Mouse (Mus musculus): ENCODE measurements around the gene Slc9a5. TPM values are rescaled to one million over a fixed set of nuclear protein-coding genes. Genes with fewer than 3 reads are reported as not detected.

Gene Slc9a5
- polyA plus RNA-seq, 1 experiment, result 3.0 TPM

DNA sequence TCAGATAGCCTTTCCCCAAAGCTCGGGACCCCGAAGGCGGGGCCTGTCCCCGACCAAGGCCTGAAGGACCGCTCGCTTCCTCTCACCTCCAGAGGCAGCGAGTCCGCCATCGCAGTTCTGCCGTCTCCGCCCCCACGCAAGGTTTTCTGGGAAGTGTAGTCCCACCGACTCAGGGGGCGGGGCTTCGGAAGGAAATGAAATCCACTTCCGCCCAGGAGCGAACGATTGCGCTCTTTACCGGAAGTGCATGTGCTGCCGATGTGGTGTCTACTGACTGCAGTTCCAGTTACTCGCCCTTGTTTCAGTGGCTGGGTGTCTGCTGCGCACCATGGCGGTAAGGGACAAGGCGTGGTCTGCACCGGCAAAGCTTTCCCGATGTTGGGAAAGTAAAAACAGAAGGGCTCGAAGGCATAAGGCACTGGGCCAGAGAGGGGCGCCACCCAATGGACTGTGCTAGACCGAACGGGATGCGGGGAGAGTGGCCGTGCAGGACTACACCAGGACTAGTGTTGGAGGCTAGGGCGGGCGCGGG lies 22.4 kb upstream of the Slc9a5 start, which contains the start of the genes Lrrc29 and Tmem208:
Lrrc29 (minus strand) TSS at position 138 of the 532 bp plus-strand sequence.
Tmem208 (plus strand) TSS at position 214 of the 532 bp plus-strand sequence.
- DNase-seq (ENCODE audit: low read depth in 1 of 2, low spot score in 2 of 2), result peak; percentile 92 to 96
- H3K36me3 ChIP-seq (ENCODE audit: control insufficient read depth, insufficient read depth, low read length), result peaks cover 26% of the 10 kb centered on the region
- H3K27me3 ChIP-seq (ENCODE audit: control insufficient read depth, insufficient read depth, low read length), result no peaks in the 10 kb centered on the region
- no peak for TF ChIP-seq CTCF (IDR thresholded peaks at IDR 0.05; ENCODE audit: extremely low read depth, insufficient read depth, insufficient read length, insufficient replicate concordance)
- peak; percentile 69 for TF ChIP-seq POLR2A (IDR thresholded peaks at IDR 0.05; ENCODE audit: low read depth, low read length)
- H3K4me1 ChIP-seq (ENCODE audit: control insufficient read depth, insufficient read depth, insufficient read length), result peaks cover 9% of the 10 kb centered on the region; the same call in 1 of the 2 replicates
- peak within 1 kb of the TSS; percentile 74 for H3K4me3 ChIP-seq (ENCODE audit: extremely low read depth, insufficient read depth, insufficient read length)
- WGBS, result under 1% methylated on average over 36 of the region's 36 CpGs
- peak within 1 kb of the TSS; percentile 75 for H3K27ac ChIP-seq (ENCODE audit: insufficient read depth, low read length)

DNA sequence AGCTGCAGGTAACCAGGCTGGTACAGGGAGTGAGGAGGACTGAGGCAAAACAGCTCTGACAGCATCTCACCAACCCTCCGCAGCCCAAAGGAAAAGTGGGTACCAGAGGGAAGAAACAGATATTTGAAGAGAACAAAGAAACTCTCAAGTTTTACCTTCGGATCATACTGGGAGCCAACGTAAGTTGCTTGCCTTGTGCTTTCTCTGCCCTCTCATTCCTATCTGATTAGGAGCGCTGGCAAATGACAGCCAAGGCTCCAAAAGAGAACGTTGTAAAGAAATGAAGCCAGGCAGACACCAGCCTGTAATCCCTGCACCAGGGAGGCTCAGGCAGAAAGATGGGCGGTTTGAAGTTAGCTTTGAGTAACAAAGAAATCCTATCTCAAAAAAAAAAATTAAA lies 21.7 kb upstream of the Slc9a5 start:
- H3K4me1 ChIP-seq (ENCODE audit: control insufficient read depth, insufficient read depth, insufficient read length), result peaks cover 9% of the 10 kb centered on the region; the same call in 1 of the 2 replicates
- DNase-seq (ENCODE audit: low read depth in 1 of 2, low spot score in 2 of 2), result no peak
- peaks cover 31% of the 10 kb centered on the region for H3K36me3 ChIP-seq (ENCODE audit: control insufficient read depth, insufficient read depth, low read length)
- no peaks in the 10 kb centered on the region for H3K27me3 ChIP-seq (ENCODE audit: control insufficient read depth, insufficient read depth, low read length)
- H3K4me3 ChIP-seq (ENCODE audit: extremely low read depth, insufficient read depth, insufficient read length), result peak overlapping the region; percentile 74
- TF ChIP-seq CTCF (IDR thresholded peaks at IDR 0.05; ENCODE audit: extremely low read depth, insufficient read depth, insufficient read length, insufficient replicate concordance) (no peak), POLR2A (IDR thresholded peaks at IDR 0.05; ENCODE audit: low read depth, low read length) (no peak)
- WGBS, result 39% methylated on average over 6 of the region's 6 CpGs
- peak overlapping the region; percentile 5; the same call in 1 of the 2 replicates for H3K27ac ChIP-seq (ENCODE audit: insufficient read depth, low read length)

DNA sequence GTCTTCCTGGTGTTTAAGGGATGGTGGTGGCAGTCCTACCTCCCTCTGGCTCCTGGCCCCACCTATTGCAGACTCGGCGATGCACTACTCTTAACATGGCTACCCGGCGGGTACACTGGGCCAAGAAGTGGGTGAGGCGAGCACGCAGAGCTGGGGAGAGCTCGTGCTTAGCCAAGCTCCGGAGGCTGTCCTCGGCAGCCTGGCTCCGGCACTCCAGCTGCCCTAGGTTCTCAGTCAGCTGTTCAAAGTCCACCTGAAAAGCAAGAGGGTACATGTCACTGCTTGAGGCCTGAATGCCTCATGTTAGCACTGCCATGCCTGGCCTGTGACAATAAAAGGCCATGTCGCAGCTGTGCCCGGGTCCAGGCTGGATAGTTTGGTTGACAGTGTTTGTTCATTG lies 18.3 kb upstream of the Slc9a5 start:
- peaks cover 47% of the 10 kb centered on the region for H3K36me3 ChIP-seq (ENCODE audit: control insufficient read depth, insufficient read depth, low read length)
- TF ChIP-seq CTCF (IDR thresholded peaks at IDR 0.05; ENCODE audit: extremely low read depth, insufficient read depth, insufficient read length, insufficient replicate concordance) (no peak), POLR2A (IDR thresholded peaks at IDR 0.05; ENCODE audit: low read depth, low read length) (no peak)
- DNase-seq (ENCODE audit: low read depth in 1 of 2, low spot score in 2 of 2), result no peak

DNA sequence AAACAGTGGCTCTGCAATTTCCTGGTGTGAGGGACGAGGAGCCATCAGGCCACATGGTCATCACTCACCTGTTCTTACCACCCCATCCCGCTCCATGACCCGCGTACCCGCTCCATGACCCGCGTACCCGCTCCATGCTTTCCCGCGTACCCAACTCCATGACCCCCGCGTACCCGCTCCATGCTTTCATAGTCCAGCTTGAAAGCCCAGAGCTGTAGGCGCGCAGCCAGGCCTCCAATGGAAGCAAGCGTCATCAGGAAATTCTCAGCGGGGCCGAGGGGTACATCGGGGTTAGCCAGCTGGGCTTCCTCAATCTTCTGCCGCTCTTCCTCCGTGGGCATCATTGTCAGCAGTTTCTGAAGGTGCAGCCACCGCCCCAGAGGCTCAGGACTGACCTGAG lies 17.2 kb upstream of the Slc9a5 start:
- TF ChIP-seq CTCF (IDR thresholded peaks at IDR 0.05; ENCODE audit: extremely low read depth, insufficient read depth, insufficient read length, insufficient replicate concordance) (no peak), POLR2A (IDR thresholded peaks at IDR 0.05; ENCODE audit: low read depth, low read length) (no peak)

More for the DNA sequence above, 18.3 kb upstream of the Slc9a5 start:
- no peak overlapping the region for H3K4me3 ChIP-seq (ENCODE audit: extremely low read depth, insufficient read depth, insufficient read length)
- WGBS, result 98% methylated on average over 12 of the region's 12 CpGs
- peaks cover 8% of the 10 kb centered on the region; the same call in 1 of the 2 replicates for H3K4me1 ChIP-seq (ENCODE audit: control insufficient read depth, insufficient read depth, insufficient read length)
- H3K27ac ChIP-seq (ENCODE audit: insufficient read depth, low read length), result no peak overlapping the region
- H3K27me3 ChIP-seq (ENCODE audit: control insufficient read depth, insufficient read depth, low read length), result no peaks in the 10 kb centered on the region

DNA sequence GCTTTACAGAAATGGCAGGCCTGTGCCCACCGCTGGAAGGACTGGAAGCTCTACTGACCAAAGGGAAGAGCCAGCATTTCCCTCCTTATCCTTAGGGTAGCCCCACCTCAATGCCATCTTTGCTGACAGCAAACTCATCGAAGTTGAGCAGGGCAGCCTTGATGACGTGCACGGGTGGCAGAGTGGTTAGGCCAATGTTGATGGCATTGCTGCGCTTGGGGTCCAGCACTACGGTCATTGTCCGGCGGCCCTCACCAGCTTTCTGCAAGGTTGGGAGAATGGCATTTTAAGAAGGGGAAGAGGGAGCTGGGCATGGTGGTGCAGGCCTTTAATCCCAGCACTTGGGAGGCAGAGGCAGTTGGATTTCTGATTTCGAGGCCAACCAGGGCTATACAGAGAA lies 16.7 kb upstream of the Slc9a5 start:
- Histone ChIP-seq H3K4me1 (ENCODE audit: control insufficient read depth, insufficient read depth, insufficient read length) (peaks cover 2% of the 10 kb centered on the region; the same call in 1 of the 2 replicates), H3K27me3 (ENCODE audit: control insufficient read depth, insufficient read depth, low read length) (no peaks in the 10 kb centered on the region), H3K4me3 (ENCODE audit: extremely low read depth, insufficient read depth, insufficient read length) (no peak overlapping the region), H3K36me3 (ENCODE audit: control insufficient read depth, insufficient read depth, low read length) (peaks cover 64% of the 10 kb centered on the region), H3K27ac (ENCODE audit: insufficient read depth, low read length) (no peak overlapping the region)
- no peak for TF ChIP-seq CTCF (IDR thresholded peaks at IDR 0.05; ENCODE audit: extremely low read depth, insufficient read depth, insufficient read length, insufficient replicate concordance)
- no peak for TF ChIP-seq POLR2A (IDR thresholded peaks at IDR 0.05; ENCODE audit: low read depth, low read length)
- no peak for DNase-seq (ENCODE audit: low read depth in 1 of 2, low spot score in 2 of 2)
- WGBS, result 95% methylated on average over 9 of the region's 9 CpGs

More for the DNA sequence above, 17.2 kb upstream of the Slc9a5 start:
- Histone ChIP-seq H3K27me3 (ENCODE audit: control insufficient read depth, insufficient read depth, low read length) (no peaks in the 10 kb centered on the region), H3K4me1 (ENCODE audit: control insufficient read depth, insufficient read depth, insufficient read length) (peaks cover 4% of the 10 kb centered on the region; the same call in 1 of the 2 replicates), H3K36me3 (ENCODE audit: control insufficient read depth, insufficient read depth, low read length) (peaks cover 59% of the 10 kb centered on the region), H3K4me3 (ENCODE audit: extremely low read depth, insufficient read depth, insufficient read length) (no peak overlapping the region), H3K27ac (ENCODE audit: insufficient read depth, low read length) (no peak overlapping the region)
- 94% methylated on average over 22 of the region's 22 CpGs for WGBS
- no peak for DNase-seq (ENCODE audit: low read depth in 1 of 2, low spot score in 2 of 2)

DNA sequence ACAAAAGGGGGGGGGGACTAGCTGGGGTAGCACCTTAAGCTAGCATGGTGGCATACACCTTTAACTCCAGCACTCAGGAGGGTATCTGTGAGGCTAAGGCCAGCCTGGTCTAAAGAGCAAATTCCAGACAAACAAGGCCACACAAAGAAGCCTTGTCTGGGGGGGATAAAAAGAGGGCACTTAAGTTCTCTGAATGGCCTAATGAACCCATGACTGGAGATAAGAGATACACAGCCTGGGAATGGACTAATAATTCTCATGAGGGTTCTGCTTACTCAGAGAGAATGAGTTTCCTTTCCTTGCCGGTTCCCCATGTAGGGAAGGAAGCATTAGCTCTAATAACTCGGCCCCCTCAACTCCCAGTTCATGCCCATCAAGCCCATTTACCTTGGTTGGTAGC lies 16.1 kb upstream of the Slc9a5 start:
- Histone ChIP-seq H3K27me3 (ENCODE audit: control insufficient read depth, insufficient read depth, low read length) (no peaks in the 10 kb centered on the region), H3K4me3 (ENCODE audit: extremely low read depth, insufficient read depth, insufficient read length) (no peak overlapping the region), H3K36me3 (ENCODE audit: control insufficient read depth, insufficient read depth, low read length) (peaks cover 69% of the 10 kb centered on the region), H3K4me1 (ENCODE audit: control insufficient read depth, insufficient read depth, insufficient read length) (no peaks in the 10 kb centered on the region), H3K27ac (ENCODE audit: insufficient read depth, low read length) (no peak overlapping the region)
- DNase-seq (ENCODE audit: low read depth in 1 of 2, low spot score in 2 of 2), result no peak
- 75% methylated on average over 2 of the region's 2 CpGs for WGBS
- TF ChIP-seq CTCF (IDR thresholded peaks at IDR 0.05; ENCODE audit: extremely low read depth, insufficient read depth, insufficient read length, insufficient replicate concordance), result no peak
- no peak for TF ChIP-seq POLR2A (IDR thresholded peaks at IDR 0.05; ENCODE audit: low read depth, low read length)

Measured in spleen, adult 2 months (tissue).